Mouse (Mus musculus): ENCODE measurements at regions not wholly inside any gene's neighbourhood (a gene's known extent, or its start where the extent isn't known, plus 50 kb on each side); places are given as distances from the start of the nearest gene placed in this dataset.

- H3K27ac ChIP-seq (ENCODE audit: insufficient read depth, low read length): no peak overlapping the region
- no peak overlapping the region for H3K4me3 ChIP-seq (ENCODE audit: insufficient read depth, low read length)
- H3K4me1 ChIP-seq (ENCODE audit: control insufficient read depth, insufficient read depth, low read length): no peaks in the 10 kb centered on the region
- TF ChIP-seq POLR2A (IDR thresholded peaks at IDR 0.05; ENCODE audit: extremely low read depth, insufficient read depth, low read length) (no peak), CTCF (IDR thresholded peaks at IDR 0.05; ENCODE audit: extremely low read depth, insufficient read depth, low read length) (no peak)
Observed at GRCm38 (mm10) chr17:82731561-82731960, 483.5 kb upstream of the Pkdcc start.

- Histone ChIP-seq H3K4me3 (ENCODE audit: insufficient read depth, low read length) (no peak overlapping the region), H3K4me1 (ENCODE audit: control insufficient read depth, insufficient read depth, low read length) (no peaks in the 10 kb centered on the region), H3K27ac (ENCODE audit: insufficient read depth, low read length) (no peak overlapping the region)
- TF ChIP-seq POLR2A (IDR thresholded peaks at IDR 0.05; ENCODE audit: extremely low read depth, insufficient read depth, low read length): no peak
- no peak for TF ChIP-seq CTCF (IDR thresholded peaks at IDR 0.05; ENCODE audit: extremely low read depth, insufficient read depth, low read length)
Observed at GRCm38 (mm10) chr17:82742445-82742844, 472.6 kb upstream of the Pkdcc start.

GRCm38 (mm10) chr17:82757400-82757799, 457.7 kb upstream of the Pkdcc start:
- Histone ChIP-seq H3K4me1 (ENCODE audit: control insufficient read depth, insufficient read depth, low read length) (no peaks in the 10 kb centered on the region), H3K27ac (ENCODE audit: insufficient read depth, low read length) (no peak overlapping the region), H3K4me3 (ENCODE audit: insufficient read depth, low read length) (no peak overlapping the region)
- TF ChIP-seq POLR2A (IDR thresholded peaks at IDR 0.05; ENCODE audit: extremely low read depth, insufficient read depth, low read length) (no peak), CTCF (IDR thresholded peaks at IDR 0.05; ENCODE audit: extremely low read depth, insufficient read depth, low read length) (no peak)

GRCm38 (mm10) chr17:82779096-82779495, 436.0 kb upstream of the Pkdcc start:
- Histone ChIP-seq H3K4me1 (ENCODE audit: control insufficient read depth, insufficient read depth, low read length) (no peaks in the 10 kb centered on the region), H3K27ac (ENCODE audit: insufficient read depth, low read length) (no peak overlapping the region), H3K4me3 (ENCODE audit: insufficient read depth, low read length) (no peak overlapping the region)
- TF ChIP-seq POLR2A (IDR thresholded peaks at IDR 0.05; ENCODE audit: extremely low read depth, insufficient read depth, low read length) (no peak), CTCF (IDR thresholded peaks at IDR 0.05; ENCODE audit: extremely low read depth, insufficient read depth, low read length) (no peak)

- Histone ChIP-seq H3K27ac (ENCODE audit: insufficient read depth, low read length) (no peak overlapping the region), H3K4me3 (ENCODE audit: insufficient read depth, low read length) (no peak overlapping the region), H3K4me1 (ENCODE audit: control insufficient read depth, insufficient read depth, low read length) (no peaks in the 10 kb centered on the region)
- TF ChIP-seq POLR2A (IDR thresholded peaks at IDR 0.05; ENCODE audit: extremely low read depth, insufficient read depth, low read length) (no peak), CTCF (IDR thresholded peaks at IDR 0.05; ENCODE audit: extremely low read depth, insufficient read depth, low read length) (no peak)
Observed at GRCm38 (mm10) chr17:82822129-82822528, 393.0 kb upstream of the Pkdcc start.

GRCm38 (mm10) chr17:82824057-82824456, 391.0 kb upstream of the Pkdcc start:
- Histone ChIP-seq H3K27ac (ENCODE audit: insufficient read depth, low read length) (no peak overlapping the region), H3K4me1 (ENCODE audit: control insufficient read depth, insufficient read depth, low read length) (no peaks in the 10 kb centered on the region), H3K4me3 (ENCODE audit: insufficient read depth, low read length) (no peak overlapping the region)
- TF ChIP-seq CTCF (IDR thresholded peaks at IDR 0.05; ENCODE audit: extremely low read depth, insufficient read depth, low read length) (no peak), POLR2A (IDR thresholded peaks at IDR 0.05; ENCODE audit: extremely low read depth, insufficient read depth, low read length) (no peak)

- TF ChIP-seq POLR2A (IDR thresholded peaks at IDR 0.05; ENCODE audit: extremely low read depth, insufficient read depth, low read length) (no peak), CTCF (IDR thresholded peaks at IDR 0.05; ENCODE audit: extremely low read depth, insufficient read depth, low read length) (no peak)
- Histone ChIP-seq H3K4me3 (ENCODE audit: insufficient read depth, low read length) (no peak overlapping the region), H3K4me1 (ENCODE audit: control insufficient read depth, insufficient read depth, low read length) (no peaks in the 10 kb centered on the region), H3K27ac (ENCODE audit: insufficient read depth, low read length) (no peak overlapping the region)
Observed at GRCm38 (mm10) chr17:82824619-82825018, 390.5 kb upstream of the Pkdcc start.

GRCm38 (mm10) chr17:82827170-82827569, 387.9 kb upstream of the Pkdcc start:
- H3K4me1 ChIP-seq (ENCODE audit: control insufficient read depth, insufficient read depth, low read length): no peaks in the 10 kb centered on the region
- TF ChIP-seq CTCF (IDR thresholded peaks at IDR 0.05; ENCODE audit: extremely low read depth, insufficient read depth, low read length) (no peak), POLR2A (IDR thresholded peaks at IDR 0.05; ENCODE audit: extremely low read depth, insufficient read depth, low read length) (no peak)
- no peak overlapping the region for H3K4me3 ChIP-seq (ENCODE audit: insufficient read depth, low read length)
- no peak overlapping the region for H3K27ac ChIP-seq (ENCODE audit: insufficient read depth, low read length)

GRCm38 (mm10) chr17:82827841-82828240, 387.3 kb upstream of the Pkdcc start:
- no peak overlapping the region for H3K4me3 ChIP-seq (ENCODE audit: insufficient read depth, low read length)
- no peak overlapping the region for H3K27ac ChIP-seq (ENCODE audit: insufficient read depth, low read length)
- TF ChIP-seq POLR2A (IDR thresholded peaks at IDR 0.05; ENCODE audit: extremely low read depth, insufficient read depth, low read length): no peak
- no peak for TF ChIP-seq CTCF (IDR thresholded peaks at IDR 0.05; ENCODE audit: extremely low read depth, insufficient read depth, low read length)
- no peaks in the 10 kb centered on the region for H3K4me1 ChIP-seq (ENCODE audit: control insufficient read depth, insufficient read depth, low read length)

- Histone ChIP-seq H3K27ac (ENCODE audit: insufficient read depth, low read length) (no peak overlapping the region), H3K4me1 (ENCODE audit: control insufficient read depth, insufficient read depth, low read length) (no peaks in the 10 kb centered on the region), H3K4me3 (ENCODE audit: insufficient read depth, low read length) (no peak overlapping the region)
- TF ChIP-seq CTCF (IDR thresholded peaks at IDR 0.05; ENCODE audit: extremely low read depth, insufficient read depth, low read length) (no peak), POLR2A (IDR thresholded peaks at IDR 0.05; ENCODE audit: extremely low read depth, insufficient read depth, low read length) (no peak)
Observed at GRCm38 (mm10) chr17:82828434-82828997, 386.6 kb upstream of the Pkdcc start.

Data from cortical plate, adult 2 months (tissue).